Mouse (Mus musculus): ENCODE data around the gene Vsig2.

Vsig2 gene

DNA sequence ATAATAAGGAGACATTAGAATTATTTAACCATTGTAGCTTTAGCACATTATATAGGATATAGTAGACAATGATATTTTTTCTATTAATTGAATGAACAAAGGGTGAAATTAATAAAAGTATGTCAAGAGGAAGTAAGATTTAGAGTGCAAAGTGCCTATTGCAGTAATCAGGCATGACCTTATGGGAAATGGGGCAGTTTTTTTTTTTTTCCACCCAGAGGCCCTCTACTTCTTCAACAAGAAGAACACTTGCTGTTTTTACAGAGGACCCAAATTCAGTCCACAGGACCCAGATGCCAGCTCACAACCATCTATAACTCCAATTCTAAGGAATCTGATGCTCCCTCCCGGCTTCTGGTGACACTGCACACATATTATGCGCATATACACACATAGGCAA, 21.6 kb downstream of the Vsig2 start:
- no peak for DNase-seq (ENCODE audit: low read depth, low spot score)

DNA sequence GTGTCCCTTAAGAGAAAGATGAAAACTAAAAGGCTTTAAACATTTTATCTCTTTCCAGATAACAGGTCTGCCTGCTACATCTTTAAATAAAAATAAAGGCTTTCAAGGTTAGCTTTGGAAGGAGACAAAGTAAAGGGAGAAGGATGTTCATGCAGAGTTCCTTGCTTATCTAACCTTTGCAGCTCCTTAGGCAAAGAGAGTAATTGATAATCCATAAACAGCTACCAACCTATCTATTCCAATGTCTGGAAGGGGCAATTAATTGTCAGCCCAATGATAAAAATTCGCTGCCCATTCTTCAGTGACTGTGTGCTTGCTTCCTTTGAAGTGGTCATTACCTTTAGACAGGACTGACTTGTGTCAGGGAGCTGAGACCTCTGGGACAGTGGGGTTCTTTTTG, 24.8 kb downstream of the Vsig2 start:
- DNase-seq (ENCODE audit: low read depth, low spot score): no peak

DNA sequence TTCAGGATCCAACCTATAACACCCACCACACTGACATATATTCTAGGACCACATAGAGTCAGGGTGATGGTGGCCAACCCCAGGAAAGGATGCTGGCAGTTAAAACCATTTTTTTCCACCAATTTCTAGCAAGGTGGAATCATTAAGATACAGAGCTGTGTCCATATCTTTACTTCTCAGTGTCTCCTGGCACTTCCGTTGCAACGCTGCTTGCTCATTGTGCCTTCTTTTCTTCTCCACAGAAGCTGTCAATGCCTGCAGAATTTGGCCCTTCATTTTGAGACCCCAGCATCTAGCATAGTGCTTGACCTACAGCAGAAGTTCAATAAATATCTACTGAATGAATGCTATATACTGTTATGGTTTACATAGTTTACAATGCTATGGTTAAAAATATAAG, 28.0 kb downstream of the Vsig2 start:
- no peak for DNase-seq (ENCODE audit: low read depth, low spot score)

DNA sequence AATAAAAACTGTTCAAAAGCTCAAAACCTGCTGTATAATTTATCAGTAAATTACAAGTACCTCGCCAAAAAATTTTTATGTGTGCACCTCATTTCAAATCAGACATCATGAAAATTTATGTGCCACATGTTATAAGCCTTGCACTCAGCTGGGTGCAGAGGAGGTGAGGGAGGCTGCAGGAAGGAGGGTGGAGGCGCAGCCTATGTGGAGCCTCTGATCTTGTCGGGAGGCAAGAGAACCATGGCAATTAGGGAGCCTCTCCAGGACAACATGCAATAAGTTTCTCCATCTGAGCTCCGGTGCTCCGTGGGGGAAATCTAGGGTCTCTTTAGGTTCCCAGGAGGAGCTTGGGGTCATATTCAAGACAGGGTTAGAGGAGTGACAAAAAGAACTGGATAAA, 28.4 kb downstream of the Vsig2 start:
- no peak for DNase-seq (ENCODE audit: low read depth, low spot score)

DNA sequence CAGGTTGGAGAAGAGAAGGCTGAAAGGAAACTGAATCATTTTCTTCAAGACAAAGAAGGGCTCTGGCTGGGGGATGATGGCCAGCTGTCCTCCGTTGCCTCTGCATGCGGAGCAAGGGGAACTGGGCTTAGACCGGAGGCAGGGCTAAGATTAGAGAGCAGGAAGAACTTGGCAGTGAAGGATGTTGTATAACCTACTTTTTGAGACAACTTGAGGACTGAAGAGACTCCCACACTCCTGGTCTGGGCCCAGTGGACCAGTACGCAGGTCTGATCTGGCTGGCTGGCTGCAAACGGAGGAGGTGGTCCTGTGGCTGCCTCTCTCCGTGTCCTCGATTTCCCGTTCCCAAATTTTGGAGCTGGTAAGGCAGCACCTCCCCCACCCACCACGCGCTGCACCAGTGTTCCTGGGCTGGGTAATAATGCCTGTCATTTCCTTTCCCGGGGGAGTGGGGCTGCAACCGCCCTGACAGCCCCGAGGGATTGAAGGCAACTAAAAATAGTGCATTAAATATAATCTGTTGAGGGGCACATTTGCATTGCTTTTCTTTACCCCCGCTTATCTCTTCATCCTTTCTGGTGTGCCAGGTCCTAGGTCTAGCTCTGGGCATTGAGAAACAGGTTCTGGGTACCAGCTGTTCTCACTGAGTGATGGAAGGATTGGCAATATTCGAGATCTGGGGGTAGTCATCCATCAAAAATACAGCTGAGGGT, 29.0 kb downstream of the Vsig2 start:
- no peak for DNase-seq (ENCODE audit: low read depth, low spot score)

DNA sequence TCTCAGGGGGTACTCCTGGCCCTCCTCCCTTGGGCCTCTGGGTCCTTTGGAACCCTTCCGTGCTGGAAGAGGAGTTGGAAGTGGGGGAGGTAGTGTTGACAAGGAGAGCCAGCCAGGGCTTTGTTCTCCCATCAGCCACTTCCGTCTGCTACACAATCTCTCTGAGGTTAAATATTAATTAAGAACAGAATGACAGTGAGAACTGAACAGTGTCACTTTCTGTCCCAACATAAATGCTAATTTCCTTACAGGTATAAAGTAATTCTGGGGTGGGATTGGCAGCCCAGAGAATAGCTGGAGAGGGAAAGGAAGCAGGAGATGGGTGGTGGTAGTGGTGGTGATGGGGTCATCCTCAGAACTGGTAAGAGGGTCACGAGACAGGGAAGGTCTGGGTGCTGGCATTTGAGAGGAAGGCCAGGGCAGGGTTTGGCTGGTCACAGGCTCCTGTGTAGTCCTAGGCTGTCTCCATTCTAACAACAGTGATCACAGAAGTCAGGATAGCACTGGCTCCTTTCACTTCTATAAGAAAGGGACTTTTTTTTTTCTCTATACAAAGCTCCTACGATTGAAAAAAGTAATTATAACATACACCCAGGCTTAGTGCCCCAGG, 29.7 kb downstream of the Vsig2 start:
- DNase-seq (ENCODE audit: low read depth, low spot score): no peak

DNA sequence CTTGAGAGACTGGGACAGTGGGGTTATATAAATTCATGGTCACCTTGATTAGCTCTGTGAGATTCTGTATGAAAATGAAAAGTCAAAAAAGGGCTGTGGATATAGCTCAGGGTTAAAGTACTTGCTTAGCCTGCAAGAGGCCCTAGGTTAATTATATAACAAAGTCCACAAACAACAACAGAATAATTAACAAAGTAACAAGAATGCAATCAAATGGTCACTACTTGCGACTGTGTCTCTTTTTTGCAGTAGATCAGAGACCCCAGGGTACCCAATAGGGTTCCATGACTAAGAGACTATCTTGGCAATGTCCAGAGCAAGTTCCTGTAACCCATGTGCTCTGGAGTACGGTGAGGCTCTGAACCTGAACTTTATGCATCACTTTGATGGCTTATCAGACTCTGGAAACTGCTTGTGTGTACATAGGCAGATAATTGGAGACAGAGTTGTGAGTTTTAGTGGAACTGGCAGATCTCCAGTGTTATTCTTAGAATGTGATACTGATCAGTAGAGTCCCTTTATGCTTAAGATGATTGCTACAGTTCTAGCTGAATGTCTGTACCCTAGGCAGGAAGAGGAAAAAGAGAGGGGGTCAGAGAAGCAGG, 30.3 kb downstream of the Vsig2 start:
- DNase-seq (ENCODE audit: low read depth, low spot score): no peak

DNA sequence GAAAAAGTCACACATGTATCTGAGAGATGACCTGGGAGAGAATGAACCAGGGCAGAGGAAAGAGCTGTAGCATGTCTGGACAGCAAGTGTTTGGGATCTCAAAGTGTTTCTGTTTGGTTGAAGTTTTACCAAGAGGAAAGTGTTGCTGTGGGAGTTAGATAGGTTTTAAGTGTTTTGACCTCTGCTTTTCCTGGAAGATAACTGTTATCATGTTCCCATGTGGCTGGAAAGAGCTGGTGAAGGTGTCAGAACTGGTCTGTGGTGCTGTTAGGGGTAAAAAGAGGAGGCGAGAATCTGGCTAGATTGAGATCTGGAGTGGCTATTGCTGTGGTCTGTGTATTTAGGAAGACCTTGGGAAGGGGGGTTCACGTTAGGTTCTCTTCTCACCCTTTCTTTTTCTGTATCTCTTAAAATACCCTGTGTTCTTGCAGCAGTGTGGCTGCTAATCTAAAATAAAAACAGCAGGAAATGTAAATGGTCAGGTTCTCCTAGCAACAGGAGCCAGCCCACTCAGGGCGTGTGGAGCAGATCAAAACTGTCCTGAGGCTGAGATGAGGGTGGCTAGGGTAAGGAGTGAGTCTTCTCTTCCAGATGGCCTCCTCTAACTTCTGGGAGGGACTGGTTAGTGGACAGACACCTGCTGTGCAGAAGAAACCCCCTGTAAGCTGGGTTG, 33.3 kb downstream of the Vsig2 start:
- DNase-seq (ENCODE audit: low read depth, low spot score): no peak

DNA sequence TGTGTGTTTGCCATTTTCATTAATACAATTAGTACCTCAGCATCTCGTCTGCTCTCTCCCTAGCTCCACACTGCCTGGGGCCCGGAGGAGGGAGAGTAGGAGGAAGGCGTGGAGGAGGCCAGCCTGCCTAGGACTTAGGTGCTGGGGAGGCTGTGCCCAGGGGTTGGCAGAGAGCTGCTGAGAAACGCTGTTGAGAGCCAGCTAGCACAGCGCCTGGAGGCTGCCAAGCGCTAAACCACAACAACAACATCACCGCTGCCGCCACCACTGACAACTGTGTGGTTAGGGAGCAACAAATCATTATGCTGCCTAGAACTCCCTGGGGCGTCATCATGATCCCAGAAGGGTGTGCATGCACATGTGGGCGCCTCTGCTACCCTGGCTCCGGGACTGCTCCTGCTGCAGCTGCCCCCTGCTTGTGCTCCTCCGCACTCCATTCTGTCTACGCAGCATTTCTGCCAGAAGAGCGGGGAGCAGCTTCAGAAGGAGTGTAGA, 37.4 kb downstream of the Vsig2 start:
- peak; percentile 11 for DNase-seq (ENCODE audit: low read depth, low spot score)

DNA sequence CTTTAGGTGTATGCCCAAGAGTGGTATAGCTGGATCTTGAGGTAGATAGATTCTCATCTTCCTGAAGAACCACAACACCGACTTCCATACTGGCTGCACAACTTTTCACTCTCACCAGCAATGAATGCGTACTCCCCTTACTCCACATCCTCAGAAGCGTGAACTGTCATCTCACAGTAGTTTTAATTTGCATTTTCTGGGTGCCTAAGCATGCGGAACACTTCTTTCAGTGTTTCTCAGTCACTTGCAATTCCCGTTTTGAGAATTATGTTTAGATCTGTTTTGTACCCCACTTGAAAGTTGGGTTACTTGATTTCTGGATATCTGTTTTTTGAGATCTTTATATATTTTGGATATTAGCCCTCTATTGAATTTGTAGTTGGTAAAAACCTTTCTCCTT, 44.5 kb downstream of the Vsig2 start:
- DNase-seq (ENCODE audit: low read depth, low spot score): no peak

DNA sequence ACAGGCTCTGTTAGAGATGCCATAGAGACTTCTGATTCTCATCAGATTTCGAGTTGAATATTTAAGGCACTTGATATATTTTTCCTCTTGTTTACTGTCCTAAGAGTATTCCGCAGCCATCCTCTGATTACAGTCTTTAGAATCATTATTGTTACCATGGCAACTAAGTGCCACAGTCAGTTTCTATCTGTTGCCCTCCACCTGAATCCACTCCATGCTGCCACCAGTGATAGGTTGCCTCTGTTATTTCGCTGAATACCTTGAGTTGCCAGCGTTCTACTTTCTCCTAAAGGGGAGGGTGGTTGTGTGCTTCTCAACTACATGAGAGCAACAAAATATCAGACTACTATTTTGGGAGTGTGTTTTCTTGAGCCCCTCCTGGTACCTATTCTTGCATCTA, 47.7 kb downstream of the Vsig2 start:
- DNase-seq (ENCODE audit: low read depth, low spot score): no peak

DNA sequence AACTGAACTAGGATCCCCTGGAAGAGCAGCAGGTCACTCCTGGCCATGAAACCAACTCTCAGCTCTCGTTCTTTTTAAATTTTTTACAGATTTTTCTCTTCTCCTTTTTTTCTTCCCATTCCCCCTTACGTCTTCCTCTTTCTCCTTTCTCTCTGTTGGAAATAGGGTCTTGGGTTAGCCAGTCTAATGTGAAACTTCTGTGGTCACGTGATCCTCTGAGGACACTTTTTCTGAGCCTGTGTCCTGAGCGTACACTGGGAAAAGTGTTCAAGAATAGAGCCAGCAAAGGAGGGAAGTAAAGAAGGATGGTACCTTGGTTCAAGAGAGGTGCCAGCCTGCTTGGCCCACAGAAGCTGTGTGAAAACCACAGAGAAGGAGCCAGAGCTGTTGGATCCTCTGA, 51.3 kb downstream of the Vsig2 start:
- DNase-seq (ENCODE audit: low read depth, low spot score): no peak

DNA sequence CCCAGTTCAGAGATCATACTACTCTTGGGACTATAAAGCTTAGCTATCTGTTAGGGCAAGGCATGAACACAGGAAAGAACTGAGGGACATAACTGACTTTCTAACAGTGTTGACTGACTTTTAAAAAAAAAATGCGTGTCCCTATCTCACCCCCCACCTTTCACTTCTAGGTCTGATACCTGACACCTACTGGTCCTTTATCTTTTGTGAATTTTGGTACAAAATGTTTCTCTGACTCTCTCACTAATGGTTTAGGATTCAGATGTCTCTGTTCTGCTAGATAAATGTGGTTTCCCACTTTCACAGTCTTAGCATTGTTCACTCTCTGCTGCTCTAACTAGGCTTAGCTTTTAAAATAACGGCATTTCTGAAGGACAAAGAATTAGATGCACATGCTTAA, 53.0 kb downstream of the Vsig2 start:
- DNase-seq (ENCODE audit: low read depth, low spot score): no peak

DNA sequence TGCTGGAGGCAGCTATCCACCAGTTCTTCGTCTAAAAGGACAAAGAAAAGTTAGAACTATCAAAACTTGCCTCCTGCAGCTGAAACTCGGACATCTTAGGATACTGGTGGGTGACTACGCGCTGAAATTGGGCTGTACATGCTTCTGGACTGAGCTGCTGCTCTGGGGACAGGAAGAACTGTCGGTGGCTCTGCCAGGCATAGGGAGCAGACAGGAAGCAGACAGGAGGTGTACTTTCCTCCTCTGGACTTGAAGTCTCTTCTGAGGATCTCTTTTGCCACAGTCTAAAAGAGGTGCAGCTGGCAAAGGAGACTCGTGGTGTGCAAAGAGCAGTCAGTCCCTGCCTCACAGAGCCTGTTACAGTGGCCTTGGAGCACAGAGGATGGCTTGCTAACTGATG, 53.6 kb downstream of the Vsig2 start:
- DNase-seq (ENCODE audit: low read depth, low spot score): no peak

DNA sequence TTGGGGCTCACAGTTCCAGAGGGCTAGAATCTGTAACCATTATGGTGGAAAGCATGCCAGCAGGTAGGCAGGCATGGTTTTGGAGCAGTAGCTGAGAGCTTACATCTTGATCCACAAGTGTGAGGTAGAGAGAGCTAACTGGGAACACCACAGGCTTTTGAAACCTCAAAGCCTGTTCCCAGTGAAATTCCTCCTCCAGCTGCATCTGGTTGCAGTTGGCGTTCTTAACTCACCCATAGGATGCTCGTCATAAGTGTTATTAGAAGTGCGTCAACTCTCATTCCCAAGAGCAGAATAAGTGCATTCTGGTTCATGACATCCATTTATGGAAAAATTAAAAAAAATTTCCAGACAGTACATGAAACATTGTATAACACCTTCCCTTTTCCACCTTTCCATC, 54.6 kb downstream of the Vsig2 start:
- DNase-seq (ENCODE audit: low read depth, low spot score): no peak
